Mouse (Mus musculus) adrenal gland, postnatal 14 days (tissue): ENCODE results near the gene Mettl23. TPM values are rescaled to one million over a fixed set of nuclear protein-coding genes. Genes with fewer than 3 reads are reported as not detected.
"Not testable (repeated sequence)": the region's sequence is repeated elsewhere in the genome, so short reads cannot be mapped to it uniquely, and the experiment has no call there.

Source experiments
- DNase-seq: peaks from one replicate; pipeline ENCODE4 v3.0.0; 2021; ENCODE audit warnings: mixed read lengths
- total RNA-seq: library from RNA; stranded (reverse); gene quantifications from 2 replicates; pipeline ENCODE4 v1.2.3, GENCODE M21; 2021

Mettl23 gene
- total RNA-seq, 1 experiment from 2014 or later = 31.1 TPM

DNA sequence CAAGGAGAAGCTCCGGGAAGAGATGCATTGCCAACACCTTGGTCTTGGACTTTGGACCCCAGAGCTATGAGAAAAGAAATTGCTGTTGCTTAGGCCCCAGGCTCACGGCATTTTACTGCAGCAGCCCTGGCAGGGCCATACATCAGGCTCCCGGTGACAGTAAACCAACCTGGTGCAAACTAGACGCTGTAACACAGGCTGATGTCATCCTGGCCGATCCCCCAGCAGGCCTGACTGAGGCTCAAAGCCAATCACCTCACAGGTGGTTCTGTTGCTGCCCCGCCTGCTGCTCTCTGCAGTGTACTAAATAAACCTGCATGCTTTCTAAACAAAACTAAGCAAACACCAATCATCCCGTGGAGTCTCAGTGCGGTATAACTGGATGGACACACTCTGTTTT lies 24.4 kb upstream of the Mettl23 start:
- DNase-seq = no peak

DNA sequence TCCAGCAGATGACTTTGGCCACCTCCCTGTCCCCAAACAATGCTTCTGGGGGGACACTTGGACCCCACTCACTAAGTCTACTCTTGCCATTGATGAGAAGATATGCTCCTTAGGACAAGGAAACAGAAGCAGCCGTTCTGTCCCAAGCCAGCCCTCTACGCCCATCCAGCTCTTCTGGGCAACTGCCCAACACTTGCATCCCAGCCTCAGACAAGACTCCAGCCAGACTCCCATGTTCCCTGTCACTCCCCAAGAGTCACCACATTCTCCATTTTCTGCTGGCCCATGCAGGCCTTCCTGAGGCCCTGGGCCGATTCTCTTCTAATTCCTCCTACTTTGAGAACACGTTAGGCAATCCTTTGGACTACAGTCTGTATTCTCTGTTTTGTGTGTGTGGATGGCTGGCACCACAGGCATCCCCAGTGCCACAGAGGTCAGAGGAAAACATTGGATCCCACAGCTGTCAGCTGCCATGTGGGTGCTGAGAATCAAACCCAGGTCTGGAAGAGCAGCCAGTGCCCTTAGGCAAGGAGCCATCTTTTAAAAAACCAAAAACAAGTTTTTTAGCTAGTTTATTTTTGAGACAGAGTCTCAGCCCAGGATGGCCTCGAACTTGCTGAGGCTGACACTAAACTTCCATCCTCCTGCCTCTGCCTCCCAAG lies 23.0 kb upstream of the Mettl23 start:
- DNase-seq = no peak

DNA sequence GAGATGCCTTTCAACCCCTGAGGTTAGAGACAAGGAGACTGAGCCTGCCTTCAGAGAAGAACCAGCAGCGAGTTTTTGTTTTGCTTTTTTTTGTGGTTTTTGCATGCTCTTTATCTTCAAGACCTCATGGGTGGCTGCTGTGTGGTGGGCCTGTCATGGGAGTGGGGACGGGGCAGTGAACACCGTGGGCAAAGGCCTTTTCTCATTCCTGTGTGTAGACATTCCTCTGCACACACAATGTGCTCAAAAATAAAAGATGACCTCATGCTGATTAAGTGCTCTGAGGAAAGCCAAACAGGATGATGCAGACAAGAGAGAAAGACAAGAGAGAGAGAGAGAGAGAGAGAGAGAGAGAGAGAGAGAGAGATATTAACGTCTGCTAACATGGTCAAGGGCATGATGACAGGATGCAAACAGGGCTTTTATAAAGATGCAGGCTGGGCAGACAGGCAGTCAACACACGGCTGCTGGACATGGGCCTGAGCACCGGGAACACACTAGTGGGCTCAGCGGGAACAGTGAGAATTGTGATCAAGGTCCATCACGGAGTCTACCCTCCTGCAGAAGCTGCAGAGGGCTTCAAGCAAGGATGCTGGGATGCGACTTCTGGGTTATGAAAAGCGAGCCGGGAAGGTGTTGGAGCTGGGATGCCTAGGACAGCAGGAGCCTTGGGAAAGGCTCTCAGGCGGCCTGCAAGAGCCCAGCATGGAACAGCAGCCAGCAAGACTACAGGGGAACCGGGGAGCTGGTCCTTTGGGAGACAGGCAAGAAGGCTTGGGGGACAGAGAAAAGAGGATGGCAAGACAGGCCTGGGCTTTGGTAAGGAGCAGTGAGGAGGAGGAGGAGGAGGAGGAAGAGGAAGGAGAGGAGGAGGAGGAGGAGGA lies 21.8 kb upstream of the Mettl23 start:
- no peak for DNase-seq

DNA sequence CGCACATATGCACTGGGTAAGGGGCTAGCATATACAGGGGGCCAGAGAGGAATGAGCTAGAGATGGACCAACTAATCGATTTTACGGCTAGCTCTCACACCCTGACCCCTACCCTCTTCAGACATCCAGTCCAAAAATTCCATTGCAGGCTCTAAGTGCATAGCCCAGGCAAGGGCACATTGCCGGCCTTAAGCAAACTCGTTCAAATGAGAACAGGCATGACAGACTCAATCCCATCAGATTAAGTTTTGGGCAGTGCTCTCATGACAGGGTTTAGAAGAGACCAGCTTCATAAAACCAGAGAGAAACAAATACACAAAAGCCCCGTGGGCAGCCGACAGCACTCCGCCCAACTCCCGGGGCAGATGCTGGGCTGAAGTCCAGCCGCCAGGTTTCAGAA lies 20.9 kb upstream of the Mettl23 start:
- DNase-seq = no peak

DNA sequence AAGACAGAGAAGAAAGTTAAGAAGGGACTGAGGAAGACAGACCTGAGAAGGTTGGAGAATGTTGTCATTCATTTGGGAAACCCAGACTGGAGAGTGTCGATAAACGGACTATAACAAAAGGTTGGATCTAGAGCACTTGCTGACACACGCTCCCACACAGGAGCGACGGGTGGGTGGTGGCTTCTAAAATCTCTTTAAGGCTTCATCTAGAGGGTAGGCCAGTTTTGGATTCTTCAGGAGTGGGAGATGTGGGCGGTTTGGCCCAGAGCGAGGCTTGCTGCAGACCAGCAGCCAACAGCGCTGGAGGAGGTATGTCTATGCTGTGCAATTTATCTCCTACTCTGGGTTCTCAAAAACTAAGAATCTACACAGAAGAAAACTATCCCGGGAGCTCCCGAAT lies 20.5 kb upstream of the Mettl23 start:
- DNase-seq = no peak

DNA sequence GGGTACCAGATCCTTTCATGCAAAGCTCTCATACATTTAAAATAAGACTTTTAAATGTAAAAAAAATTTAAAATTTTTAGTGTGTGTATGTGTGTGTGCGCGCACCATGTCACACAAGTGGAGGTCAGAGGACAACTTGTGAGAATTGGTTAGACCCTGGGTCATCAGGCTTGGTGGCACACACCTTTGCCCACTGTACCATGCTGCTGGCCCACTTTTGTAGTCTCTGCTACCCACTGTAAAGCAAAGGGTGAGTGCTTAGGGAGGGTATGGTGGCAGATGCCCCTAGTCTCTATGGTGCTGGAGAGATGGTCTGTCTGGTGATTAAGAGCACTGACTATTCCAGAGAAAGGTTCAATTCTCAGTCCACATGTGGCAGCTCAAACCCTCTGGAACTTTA lies 19.8 kb upstream of the Mettl23 start:
- no peak for DNase-seq

DNA sequence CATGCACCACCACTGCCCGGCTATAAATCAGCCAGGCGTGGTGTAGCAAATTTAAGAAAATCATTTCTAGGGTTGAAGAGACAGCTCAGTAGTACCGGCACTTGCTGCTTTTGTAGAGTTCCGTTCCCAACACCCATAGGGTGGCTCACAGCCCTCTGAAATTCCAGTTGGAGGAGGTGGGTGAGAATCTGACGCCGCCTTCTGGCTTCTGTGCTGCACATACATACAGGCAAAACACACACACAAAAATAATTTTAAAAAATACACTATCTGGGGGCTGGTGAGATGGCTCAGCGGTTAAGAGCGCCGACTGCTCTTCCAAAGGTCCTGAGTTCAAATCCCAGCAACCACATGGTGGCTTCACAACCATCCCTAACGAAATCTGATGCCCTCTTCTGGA lies 19.2 kb upstream of the Mettl23 start:
- not testable (repeated sequence) for DNase-seq

DNA sequence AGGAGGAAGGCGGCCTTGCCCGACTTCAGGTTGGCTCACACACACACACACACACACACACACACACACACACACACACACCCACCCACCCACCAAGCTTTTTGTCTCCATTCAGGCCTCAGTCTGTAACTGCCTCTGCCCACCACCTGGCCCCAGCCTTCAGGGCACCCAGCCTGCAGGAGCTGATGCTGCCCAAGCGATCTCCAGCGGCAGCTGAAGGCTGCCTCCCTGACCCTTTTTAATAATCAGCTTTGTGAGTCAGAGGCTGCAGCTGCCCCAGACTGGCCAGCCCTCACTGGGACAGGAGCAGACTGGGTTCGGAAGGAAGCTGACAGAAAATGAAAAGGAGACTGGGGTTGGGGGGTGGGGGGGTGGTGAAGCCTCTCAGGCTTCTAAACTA lies 17.8 kb upstream of the Mettl23 start:
- DNase-seq = peak; percentile 68

DNA sequence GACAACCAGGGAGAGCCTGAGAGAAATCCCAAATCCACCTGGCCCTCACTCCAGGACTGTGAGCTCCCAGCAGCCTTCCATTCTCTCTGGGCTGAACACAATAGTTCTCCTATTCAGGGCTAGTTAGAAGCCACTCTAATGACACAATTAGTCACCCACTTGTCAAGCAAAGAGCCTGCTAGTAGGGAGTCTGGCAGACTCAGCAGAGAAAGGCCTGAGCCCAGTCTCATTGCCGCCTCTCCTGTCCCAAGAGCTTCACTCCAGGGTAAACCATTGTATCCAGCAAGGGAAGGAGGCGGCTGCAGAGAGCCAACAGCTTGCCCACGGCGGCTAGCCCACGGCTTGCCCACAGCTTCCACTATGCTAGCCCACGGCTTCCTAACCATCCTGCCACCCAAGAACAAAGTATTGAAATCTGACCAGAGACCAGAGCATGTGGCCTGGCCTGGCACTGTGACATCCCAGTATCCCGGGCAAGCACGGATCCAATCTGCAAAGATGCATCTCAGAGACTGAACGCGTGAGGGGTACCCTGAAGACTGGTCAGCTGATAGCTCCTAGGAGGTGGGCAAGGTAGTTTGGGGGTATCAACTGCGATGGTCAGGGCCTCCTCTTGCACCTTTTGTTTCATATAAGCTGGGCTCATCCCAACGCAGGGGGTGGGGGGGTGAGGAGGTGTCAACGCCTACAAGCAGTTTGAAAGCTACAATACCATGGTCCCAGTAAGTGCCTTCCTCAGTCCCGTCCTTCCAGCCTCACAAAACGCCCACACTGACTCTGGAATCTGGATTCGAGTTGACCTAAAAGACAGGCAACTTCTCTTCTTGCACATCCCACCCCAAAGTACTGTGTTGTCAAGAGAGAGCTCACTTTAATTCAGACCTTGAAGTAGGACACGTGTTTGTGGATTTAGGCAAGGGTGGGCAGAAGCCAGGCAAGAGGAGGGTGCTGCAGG lies 16.3 kb upstream of the Mettl23 start:
- DNase-seq = no peak

DNA sequence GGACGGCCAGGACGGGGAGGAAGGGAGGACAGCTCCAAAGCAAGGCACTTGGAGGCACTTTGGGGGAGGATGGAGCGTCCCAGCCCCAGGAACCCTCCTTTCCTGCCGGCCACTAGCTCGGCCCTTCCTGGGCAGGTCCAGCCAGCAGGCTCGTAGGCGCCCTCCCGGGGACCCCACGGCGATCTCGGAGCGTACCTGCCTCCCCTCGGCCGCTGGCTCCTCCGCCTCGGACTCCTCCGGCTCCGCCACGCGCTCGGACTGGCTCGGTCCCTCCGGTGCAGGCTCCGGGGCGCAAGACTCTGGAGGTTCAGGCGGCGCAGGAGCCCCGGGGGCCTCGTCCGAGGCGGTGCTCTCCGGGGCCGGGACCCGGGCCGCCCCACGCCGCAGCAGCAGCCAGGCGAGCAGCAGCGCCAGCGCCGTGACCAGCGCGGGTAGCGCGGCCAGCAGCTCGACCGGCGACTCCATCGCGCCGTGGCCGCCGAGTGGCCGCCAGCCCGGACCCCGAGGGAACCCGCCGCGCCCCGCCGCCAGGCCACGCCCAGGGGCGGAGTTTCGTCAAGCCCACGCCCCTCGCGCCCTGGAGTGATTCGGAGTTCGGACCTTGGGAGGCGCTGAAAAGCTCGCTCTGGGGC lies 15.4 kb upstream of the Mettl23 start, which contains the start of gene Mxra7:
Mxra7 (minus strand) TSS at position 513 of the 632 bp plus-strand sequence.
- peak; percentile 91 for DNase-seq

DNA sequence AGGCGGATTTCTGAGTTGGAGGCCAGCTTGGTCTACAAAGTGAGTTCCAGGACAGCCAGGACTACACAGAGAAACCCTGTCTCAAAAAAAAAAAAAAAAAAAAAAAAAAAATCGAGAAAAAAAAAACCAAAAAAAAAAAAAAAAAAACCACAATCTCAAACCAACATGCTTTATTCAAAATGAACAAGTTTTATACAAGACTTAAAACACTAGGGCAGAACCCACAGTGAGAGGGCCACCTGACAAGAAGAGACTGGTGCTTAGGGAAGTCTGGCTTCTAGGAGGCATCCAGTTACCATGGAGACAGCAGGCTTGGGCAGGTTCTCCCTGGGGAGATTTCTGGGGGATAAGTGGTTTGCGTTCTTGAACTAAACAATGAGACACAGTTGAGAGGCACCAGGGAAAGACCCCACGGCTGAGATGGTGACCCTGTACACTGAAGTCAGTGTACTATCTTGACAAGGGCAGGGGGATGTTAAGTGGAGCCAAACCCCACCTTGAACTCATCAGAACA lies 10.8 kb upstream of the Mettl23 start:
- no peak for DNase-seq

DNA sequence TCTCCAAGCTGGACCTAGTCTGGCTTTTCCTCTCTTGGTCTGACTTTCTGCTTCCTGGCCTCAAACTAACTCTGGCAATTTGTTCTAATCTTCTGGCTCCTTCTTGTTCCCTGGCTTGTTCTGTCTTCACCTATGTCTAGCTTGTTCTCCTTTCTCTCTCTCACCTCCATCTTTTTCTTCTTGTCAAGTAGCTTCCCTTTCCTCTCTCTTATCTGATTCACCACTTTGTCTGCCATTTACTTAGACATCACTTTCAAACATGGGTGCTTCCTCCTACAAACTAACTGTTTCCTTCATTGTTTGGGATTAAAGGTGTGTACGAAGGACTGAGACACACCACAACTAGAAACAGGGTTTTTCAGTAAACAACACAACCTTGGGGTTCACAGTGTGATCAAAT lies 8.1 kb upstream of the Mettl23 start:
- DNase-seq = no peak

DNA sequence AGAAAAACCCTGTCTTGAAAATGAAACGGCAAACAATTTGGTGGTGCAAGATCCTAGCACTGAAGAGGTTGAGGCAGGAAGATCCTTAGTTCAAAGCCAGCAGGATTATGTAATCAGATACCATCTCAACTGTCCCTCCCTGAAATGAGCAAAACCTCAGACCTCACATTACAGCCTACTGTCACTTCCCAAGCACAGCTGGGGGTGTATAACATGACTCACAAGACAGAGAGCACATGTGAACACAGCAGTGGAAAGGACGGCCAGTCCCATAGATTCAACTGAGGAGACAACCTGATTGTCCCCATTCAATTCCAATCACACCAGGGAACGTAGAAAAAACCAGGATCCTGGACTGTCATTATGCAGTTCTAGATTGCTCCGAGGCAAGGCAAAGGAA lies 6.8 kb upstream of the Mettl23 start:
- no peak for DNase-seq

DNA sequence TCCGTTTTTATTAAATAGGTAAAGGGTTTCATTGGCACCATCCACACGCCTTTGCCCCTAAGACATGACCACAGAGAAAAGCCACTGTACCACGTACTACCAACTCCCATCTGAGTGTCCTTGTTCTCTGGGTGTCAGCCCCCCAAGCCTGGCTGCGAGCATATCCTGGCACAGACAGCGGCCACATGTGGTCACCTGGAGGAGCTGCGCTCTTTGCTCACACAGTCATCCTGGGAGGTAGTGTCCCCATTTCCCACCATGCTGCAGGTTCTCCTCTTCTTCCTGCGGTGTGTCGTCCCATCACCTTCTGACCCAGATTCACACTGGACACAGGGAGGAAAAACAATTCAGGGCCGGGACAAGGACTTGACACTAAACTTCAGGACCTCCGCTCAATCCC lies 5.6 kb upstream of the Mettl23 start:
- no peak for DNase-seq

DNA sequence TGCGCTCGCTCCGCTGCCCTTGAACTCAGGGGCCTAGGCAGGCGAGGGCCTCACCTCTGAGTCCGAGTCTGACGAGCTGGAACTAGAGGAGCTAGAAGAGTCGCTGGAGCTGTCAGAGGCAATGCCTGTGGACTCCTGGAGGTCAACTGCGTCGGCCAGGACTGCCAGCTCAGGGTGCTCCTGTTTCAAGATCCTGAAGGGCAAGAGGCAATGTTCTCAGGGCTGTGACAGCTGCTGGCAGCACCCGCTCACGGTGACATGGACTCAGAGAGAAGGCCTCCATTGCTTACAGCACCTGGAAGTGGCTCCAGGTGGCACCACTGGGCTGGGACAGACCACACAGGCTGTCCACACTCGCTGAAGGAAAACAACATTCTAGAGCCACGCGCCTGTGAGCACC lies 4.1 kb upstream of the Mettl23 start:
- DNase-seq = no peak

DNA sequence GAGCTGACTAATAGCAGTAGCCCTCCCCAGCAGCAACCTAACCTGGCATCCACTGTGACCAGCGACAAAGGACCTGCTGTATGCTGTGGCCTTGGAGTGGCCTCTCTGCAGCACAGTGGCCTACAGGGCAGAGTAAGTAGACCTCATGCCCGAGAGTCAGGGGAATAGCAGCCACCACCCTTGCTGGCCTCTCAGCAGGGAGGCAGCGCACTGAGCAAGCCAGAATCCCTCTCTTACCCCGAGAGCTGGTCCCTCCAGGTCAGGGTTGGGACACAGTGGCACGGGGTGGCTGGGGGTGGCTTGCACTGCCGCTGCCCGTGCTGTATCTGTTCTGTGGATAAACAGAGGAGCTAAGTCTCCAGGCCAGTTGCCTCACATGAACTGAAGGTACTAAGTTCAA lies 3.5 kb upstream of the Mettl23 start:
- DNase-seq = no peak

DNA sequence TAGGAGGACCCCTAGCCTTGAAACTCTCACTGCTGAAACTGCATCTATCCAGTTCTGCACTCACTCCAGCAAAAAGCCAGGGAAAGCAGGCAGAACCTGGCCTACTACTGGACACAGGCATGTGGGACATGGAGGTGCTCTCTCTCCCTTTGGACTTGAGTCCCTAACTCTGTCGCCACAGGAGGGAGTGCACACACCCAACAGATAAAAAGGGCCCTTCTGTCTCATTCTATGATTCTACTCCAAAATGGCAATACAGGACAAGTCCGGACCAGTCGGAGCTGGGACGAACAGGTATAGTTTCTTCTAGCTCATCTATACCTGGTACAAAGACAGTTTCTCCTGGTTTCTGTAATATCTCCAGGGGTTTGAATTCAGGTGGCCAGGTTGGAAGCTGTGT lies 2.3 kb upstream of the Mettl23 start:
- no peak for DNase-seq

DNA sequence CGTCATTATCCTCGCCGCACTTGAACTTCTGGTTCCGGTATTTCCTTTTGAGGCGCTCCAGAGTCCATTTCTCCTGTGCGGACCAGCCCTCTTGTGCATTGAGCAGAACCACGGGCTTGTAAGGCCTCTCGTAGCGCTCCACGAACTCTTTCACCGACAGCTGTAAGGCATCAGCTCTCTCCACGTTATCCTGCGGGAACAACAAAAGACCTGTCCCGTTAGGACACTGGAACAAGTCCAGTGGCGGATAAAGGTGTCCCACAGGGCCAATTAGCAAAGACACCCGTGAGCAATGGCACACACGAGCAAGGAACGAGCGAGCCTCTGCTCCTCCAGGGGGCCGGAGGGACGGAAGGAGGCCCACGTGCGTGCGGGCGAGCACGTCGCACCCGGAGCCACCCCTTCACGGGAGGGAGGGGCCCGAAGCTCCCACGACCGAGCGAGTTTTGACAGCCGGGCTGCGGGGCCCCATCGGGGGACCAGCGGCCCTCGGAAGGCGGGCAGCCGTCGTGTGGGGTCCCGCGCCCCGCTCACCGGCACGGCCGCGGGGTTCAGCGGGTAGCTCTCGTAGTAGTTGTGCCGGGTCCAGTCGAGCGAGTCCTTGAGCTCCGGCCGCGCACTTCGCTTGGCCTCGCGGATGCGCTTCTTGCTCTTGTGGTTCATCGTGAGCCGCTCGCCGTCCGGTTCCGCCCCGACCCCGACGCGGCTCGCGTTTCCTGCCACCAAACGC lies 382 bp upstream of the Mettl23 start:
- DNase-seq = peak; percentile 87

DNA sequence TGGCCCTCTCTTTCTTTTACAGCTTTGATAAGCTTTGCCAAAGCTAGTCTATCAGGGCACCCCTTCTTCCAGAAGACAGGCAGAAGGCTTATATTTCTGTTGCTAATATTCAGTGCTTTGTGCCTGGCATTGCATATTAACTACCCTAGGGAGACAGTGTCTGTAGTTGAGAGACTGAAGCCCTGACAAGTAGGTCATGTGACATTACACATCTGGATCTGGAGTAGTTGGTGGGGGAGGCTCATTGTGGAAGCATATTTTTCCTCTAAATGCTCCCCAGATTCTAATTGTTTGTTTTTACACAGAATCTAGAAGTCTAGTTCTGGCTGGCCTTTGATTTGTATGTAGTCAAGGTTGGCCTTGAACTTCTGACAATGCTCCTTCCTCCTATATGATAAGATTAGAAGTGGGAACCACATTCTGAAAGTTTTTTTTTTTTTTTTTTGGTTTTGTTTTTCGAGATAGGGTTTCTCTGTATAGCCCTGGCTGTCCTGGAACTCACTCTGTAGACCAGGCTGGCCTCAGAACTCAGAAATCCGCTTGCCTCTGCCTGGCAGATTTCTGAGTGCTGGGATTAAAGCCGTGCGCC lies 3.6 kb downstream of the Mettl23 start:
- DNase-seq = no peak

DNA sequence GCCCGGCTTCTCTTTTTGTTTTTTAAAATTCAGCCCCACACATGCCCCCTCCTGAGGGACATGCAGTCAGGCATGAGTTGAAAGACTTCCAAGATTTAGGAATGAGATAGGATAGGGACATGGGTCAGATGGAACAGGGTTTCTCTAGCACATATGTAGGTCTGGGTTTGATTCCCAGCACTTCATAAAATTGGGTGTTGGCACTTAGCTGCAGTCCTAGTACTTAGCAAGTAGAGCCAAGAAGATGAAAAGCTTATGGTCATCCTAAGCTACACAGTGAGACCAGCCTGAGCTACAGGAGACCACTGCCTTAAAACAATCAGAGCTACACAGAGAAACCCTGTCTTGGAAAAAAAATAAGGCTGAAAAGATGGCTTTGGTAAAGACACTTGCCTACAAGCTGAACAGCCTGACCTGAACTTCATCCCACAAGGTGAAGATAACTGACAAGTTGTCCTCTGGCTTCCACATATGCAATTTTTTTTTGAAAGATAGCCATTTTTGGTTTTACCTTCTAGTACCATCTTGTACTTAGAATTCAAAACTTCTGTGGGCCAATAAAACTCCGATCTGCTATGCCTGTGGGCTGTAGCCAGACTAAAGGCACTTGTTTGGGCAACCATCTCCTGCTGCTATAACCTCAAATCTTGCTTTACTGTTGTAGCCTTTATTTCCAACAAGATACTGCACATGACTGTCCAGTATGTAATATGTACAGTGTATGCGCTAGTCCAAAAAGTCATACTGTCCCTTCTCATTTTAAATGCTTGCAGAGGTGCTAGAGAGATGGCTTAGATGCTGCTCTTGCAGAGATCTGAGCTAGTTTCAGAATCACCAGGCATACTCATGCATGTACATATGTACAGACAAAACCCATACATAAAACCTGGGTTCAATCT lies 4.4 kb downstream of the Mettl23 start:
- no peak for DNase-seq
